ENCODE assay signal across 19 mouse cellular contexts in the genomic region with DNA sequence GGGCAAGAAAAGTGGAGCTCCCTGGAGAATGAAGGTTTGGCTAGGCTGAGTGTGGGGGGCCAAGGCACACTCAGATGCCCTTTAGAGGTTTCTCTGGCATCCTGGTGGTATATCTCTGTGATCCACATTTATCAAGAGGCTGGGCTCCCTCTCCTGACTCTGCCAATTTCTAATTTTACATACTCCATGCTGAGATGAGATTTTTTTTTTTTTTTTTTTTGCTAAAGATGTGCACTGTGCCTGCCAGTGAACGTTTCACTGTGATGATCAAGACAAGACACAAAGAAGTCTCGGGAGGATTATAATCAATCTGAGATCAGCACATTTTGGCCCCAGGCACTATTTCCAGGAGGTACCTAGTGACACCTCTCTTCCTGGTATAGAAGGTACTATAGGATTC. TPM values are rescaled to one million over a fixed set of nuclear protein-coding genes. Genes with fewer than 3 reads are reported as not detected.
"Had no signal": no experiment of that assay in that cellular context is flagged by ENCODE, and none has a peak within 500 bp of the region (broad histone marks: within the 10 kb centered on the region; RNA-seq: fewer than 3 reads in every experiment).

No protein-coding gene starts in this region.

- H3K27me3 ChIP-seq: liver, embryonic 15.5 days; lung, embryonic 15.5 days; neural tube, embryonic 12.5 days; stomach, embryonic 15.5 days had no signal

- H3K27ac ChIP-seq: liver, embryonic 15.5 days; lung, embryonic 15.5 days; macrophage; neural tube, embryonic 12.5 days; stomach, embryonic 15.5 days; stomach, postnatal 0 days had no signal

- ATAC-seq: liver, postnatal 0 days; lung, postnatal 0 days; midbrain, embryonic 16.5 days had no signal

- DNase-seq: liver, postnatal 0 days; lung, adult 2 months; lung, postnatal 14 days; lung, postnatal 36 days; right cerebral cortex, postnatal 14 days; thymus, adult 2 months; thymus, postnatal 25 days; thymus, postnatal 4 days had no signal

- H3K9ac ChIP-seq: liver, embryonic 15.5 days; liver, postnatal 0 days; lung, embryonic 15.5 days; neural tube, embryonic 12.5 days; stomach, embryonic 15.5 days had no signal

- H3K4me2 ChIP-seq: liver, embryonic 15.5 days; lung, embryonic 15.5 days; midbrain, embryonic 11.5 days; neural tube, embryonic 12.5 days; stomach, embryonic 15.5 days had no signal

- H3K9me3 ChIP-seq: liver, embryonic 15.5 days; lung, embryonic 15.5 days; megakaryocyte, embryonic 14.5 days; neural tube, embryonic 12.5 days; stomach, embryonic 15.5 days had no signal

- H3K4me1 ChIP-seq: liver, embryonic 15.5 days; lung, embryonic 15.5 days; megakaryocyte, embryonic 14.5 days; neural tube, embryonic 12.5 days; stomach, embryonic 15.5 days had no signal

- H3K4me3 ChIP-seq: liver, embryonic 15.5 days; lung, embryonic 15.5 days; megakaryocyte, embryonic 14.5 days; neural tube, embryonic 12.5 days; stomach, embryonic 15.5 days had no signal

- H3K36me3 ChIP-seq: liver, embryonic 15.5 days; lung, embryonic 15.5 days; neural tube, embryonic 12.5 days; stomach, embryonic 15.5 days had no signal

RNA-seq across cellular contexts. Expression of gene Pxdc1, which starts 46.2 kb away (rescaled TPM):
- total RNA-seq: megakaryocyte progenitor cell, adult 5-6 weeks had no signal
